Mouse (Mus musculus) subcutaneous adipose tissue, adult 2 months (tissue): ENCODE measurements around the gene H2-M9. TPM values are rescaled to one million over a fixed set of nuclear protein-coding genes. Genes with fewer than 3 reads are reported as not detected.

Source experiments
- polyA plus RNA-seq: library from polyadenylated mRNA; depleted of rRNA; stranded (reverse); fragments of >200 nt; gene quantifications from 2 replicates; pipeline ENCODE4 v1.2.3, GENCODE M21; 2012; ENCODE audit warnings: low replicate concordance; rRNA removed

H2-M9 gene
- 0.86 and 3.3 TPM in 2 replicates for polyA plus RNA-seq

DNA sequence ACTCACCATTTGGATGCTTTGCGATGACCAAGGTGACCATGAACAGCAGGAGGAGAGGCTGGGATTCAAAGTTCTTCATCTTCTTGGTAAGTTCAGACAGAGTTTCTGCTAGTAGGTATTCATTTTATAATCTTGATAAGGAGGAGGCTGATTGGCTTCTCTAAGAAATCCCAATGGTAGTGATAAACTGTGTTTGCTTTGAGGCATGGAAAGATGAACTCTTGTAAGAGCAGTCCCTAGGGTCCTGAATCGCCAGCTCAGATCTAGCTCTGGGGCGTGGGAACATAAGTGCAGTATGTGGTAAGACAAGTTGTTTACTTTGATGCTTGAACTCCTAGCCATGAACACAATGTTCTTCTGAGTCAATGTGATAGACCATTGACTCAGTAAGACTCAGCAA lies at the start of gene H2-M9:
TSS of gene H2-M9 (minus strand) at position 101 of the 400 bp plus-strand sequence.

DNA sequence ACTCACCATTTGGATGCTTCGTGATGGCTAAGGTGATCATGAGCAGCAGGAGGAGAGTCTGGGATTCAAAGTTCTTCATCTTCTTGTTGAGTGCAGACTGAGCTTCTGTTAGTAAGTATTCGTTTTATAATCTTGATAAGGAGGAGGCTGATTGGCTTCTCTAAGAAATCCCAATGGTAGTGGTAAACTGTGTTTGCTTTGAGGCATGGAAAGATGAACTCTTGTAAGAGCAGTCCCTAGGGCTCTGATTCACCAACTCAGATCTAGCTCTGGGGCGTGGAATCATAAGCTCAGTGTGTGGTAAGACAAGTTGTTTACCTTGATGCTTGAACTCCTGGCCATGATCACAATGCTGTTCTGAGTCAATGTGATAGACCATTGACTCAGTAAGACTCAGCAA lies 29.7 kb upstream of the H2-M9 start, which contains the start of gene H2-M1:
TSS of gene H2-M1 (minus strand) at position 101 of the 400 bp plus-strand sequence.

Other genes with a start within 250 kb of the H2-M9 start
- gene H2-M10.4, start 180.3 kb downstream of the H2-M9 start, polyA plus RNA-seq = not detected in 2 replicates
- gene H2-M11, start 95.6 kb downstream of the H2-M9 start, polyA plus RNA-seq = not detected in 2 replicates
- gene H2-M1, start 29.6 kb upstream of the H2-M9 start, polyA plus RNA-seq = not detected in 2 replicates
- not detected in 2 replicates for gene H2-M10.5, start 130.2 kb upstream of the H2-M9 start, polyA plus RNA-seq
- not detected in 2 replicates for gene H2-M10.6, start 169.5 kb upstream of the H2-M9 start, polyA plus RNA-seq
- 31.1 and 42.7 TPM in 2 replicates for gene Trim26, start 194.5 kb upstream of the H2-M9 start, polyA plus RNA-seq
- gene Trim15, start 224.5 kb upstream of the H2-M9 start, polyA plus RNA-seq = 0.10 TPM in 1 of 2 replicates, not detected in the other
- 0.04 and 0.06 TPM in 2 replicates for gene Trim10, start 226.9 kb upstream of the H2-M9 start, polyA plus RNA-seq
- not detected in 2 replicates for gene Trim40, start 247.5 kb upstream of the H2-M9 start, polyA plus RNA-seq